In the genomic region with DNA sequence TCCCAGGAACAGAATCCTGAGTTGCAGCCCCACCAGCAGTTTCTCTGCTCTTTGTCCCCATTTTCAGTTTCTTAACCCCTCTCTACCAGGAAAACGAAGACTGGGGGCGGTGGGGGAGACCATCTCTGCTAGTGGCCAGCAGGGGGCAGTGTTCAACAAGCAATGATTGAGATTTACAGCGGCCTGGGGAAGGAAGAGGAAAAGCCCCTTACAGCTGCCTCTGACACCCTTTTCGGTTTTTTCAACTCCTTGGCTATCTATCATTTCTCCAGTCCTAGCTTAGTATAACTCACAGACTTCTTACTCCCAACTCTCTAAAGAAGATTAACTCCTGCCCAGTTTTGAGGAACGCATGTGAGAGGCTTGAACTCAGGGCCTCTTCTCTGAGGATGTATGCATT, we compare ENCODE assay signal across 8 mouse cellular contexts. TPM values are rescaled to one million over a fixed set of nuclear protein-coding genes. Genes with fewer than 3 reads are reported as not detected.
DNase-seq lines count a peak whose midpoint lies in the region; ATAC-seq and TF ChIP-seq lines count a peak whose summit lies in the region.

No protein-coding gene starts in this region.

- DNase-seq in 3134 (ENCODE audit: extremely low read depth, insufficient read length, low spot score), result peak; percentile 45
- DNase-seq in MEL (ENCODE audit: low read depth, low spot score), result peak; percentile 91
- DNase-seq in cerebellum, adult 8-10 months, result peak; percentile 58
- peak; percentile 82 for DNase-seq in forelimb bud, embryonic 11.5 days (ENCODE audit: low read depth, low spot score)
- peak; percentile 92 for DNase-seq in limb, embryonic 10.5 days (ENCODE audit: low spot score)

- no peaks in the 10 kb centered on the region for H3K27me3 ChIP-seq in MEL (ENCODE audit: control insufficient read depth in 1 of 2, insufficient read depth in 2 of 2, low read length in 2 of 2)
- no peaks in the 10 kb centered on the region for H3K27me3 ChIP-seq in hindbrain, embryonic 15.5 days
- H3K27me3 ChIP-seq in limb, embryonic 10.5 days (ENCODE audit: low read depth, poor library complexity, severe bottlenecking), result peaks cover 44% of the 10 kb centered on the region
- H3K27me3 ChIP-seq in stomach, embryonic 16.5 days (ENCODE audit: control insufficient read depth, insufficient read depth, low read length), result 0 out of 2 replicates have a peak, but pooled peaks cover 2% of the 10 kb centered on the region

- no peak overlapping the region for H3K4me2 ChIP-seq in hindbrain, embryonic 15.5 days
- no peak overlapping the region for H3K4me2 ChIP-seq in stomach, embryonic 16.5 days (ENCODE audit: low read depth, low read length)

- H3K4me3 ChIP-seq in MEL (ENCODE audit: control insufficient read depth in 1 of 2, insufficient read depth in 1 of 2, low read depth in 2 of 2, low read length in 2 of 2), result peak overlapping the region; percentile 30 to 43; a peak in 2 of 4 replicates
- no peak overlapping the region for H3K4me3 ChIP-seq in hindbrain, embryonic 15.5 days
- H3K4me3 ChIP-seq in limb, embryonic 10.5 days, result peak overlapping the region; percentile 6; the same call in 1 of the 2 replicates
- no peak overlapping the region for H3K4me3 ChIP-seq in stomach, embryonic 16.5 days (replicated peaks; ENCODE audit: low read length)

- H3K9me3 ChIP-seq in MEL (replicated peaks; ENCODE audit: insufficient read depth, low read length), result no peaks in the 10 kb centered on the region
- H3K9me3 ChIP-seq in hindbrain, embryonic 15.5 days, result no peaks in the 10 kb centered on the region
- no peaks in the 10 kb centered on the region for H3K9me3 ChIP-seq in limb, embryonic 10.5 days (replicated peaks)
- no peaks in the 10 kb centered on the region for H3K9me3 ChIP-seq in stomach, embryonic 16.5 days (replicated peaks; ENCODE audit: control insufficient read depth, low read length)

- peak; percentile 40 to 90 (median 77) for TF ChIP-seq CTCF in MEL (IDR thresholded peaks at IDR 0.05 in 2 of 3, conservative IDR thresholded peaks at IDR 0.05 in 1 of 3; ENCODE audit: control insufficient read depth in 1 of 3, insufficient read depth in 1 of 3, low read depth in 2 of 3, low read length in 3 of 3, poor library complexity in 1 of 3, severe bottlenecking in 1 of 3)

- peak; percentile 82 for TF ChIP-seq RAD21 in MEL (IDR thresholded peaks at IDR 0.05; ENCODE audit: low read depth, low read length)

- ATAC-seq in hindbrain, embryonic 15.5 days (ENCODE audit: low FRiP score, low read depth), result peak; percentile 9; the same call in 1 of the 2 replicates
- peak; percentile 60; the same call in 1 of the 2 replicates for ATAC-seq in monocyte, adult 5-6 weeks (replicated peaks; ENCODE audit: insufficient number of reproducible peaks, low FRiP score, low TSS enrichment, poor library complexity, severe bottlenecking)
- ATAC-seq in stomach, embryonic 16.5 days (ENCODE audit: insufficient read depth, low FRiP score), result peak; percentile 68; the same call in 1 of the 2 replicates

- no peaks in the 10 kb centered on the region for H3K79me2 ChIP-seq in MEL (ENCODE audit: control insufficient read depth, insufficient read depth, low read length, poor library complexity)

- no peak for TF ChIP-seq POLR2A in MEL (IDR thresholded peaks at IDR 0.05; ENCODE audit: control insufficient read depth in 1 of 2, insufficient read depth in 1 of 2, low read depth in 1 of 2, low read length in 2 of 2, poor library complexity in 1 of 2)

- H3K27ac ChIP-seq in MEL (ENCODE audit: control insufficient read depth, low read depth, low read length), result peak overlapping the region; percentile 38
- no peak overlapping the region for H3K27ac ChIP-seq in hindbrain, embryonic 15.5 days (replicated peaks)
- H3K27ac ChIP-seq in limb, embryonic 10.5 days, result no peak overlapping the region
- no peak overlapping the region for H3K27ac ChIP-seq in stomach, embryonic 16.5 days (ENCODE audit: low read length)

- H3K4me1 ChIP-seq in MEL (ENCODE audit: control insufficient read depth in 1 of 2, insufficient read depth in 2 of 2, low read length in 2 of 2), result 0 out of 4 replicates have a peak, but pooled peaks cover 0 to 7% of the 10 kb centered on the region in 2 experiments
- peaks cover 19% of the 10 kb centered on the region for H3K4me1 ChIP-seq in hindbrain, embryonic 15.5 days (replicated peaks)
- peaks cover 21% of the 10 kb centered on the region for H3K4me1 ChIP-seq in limb, embryonic 10.5 days
- H3K4me1 ChIP-seq in stomach, embryonic 16.5 days (ENCODE audit: control insufficient read depth, insufficient read depth, low read length), result no peaks in the 10 kb centered on the region

- peak overlapping the region; percentile 4; the same call in 1 of the 2 replicates for H3K9ac ChIP-seq in MEL (ENCODE audit: control insufficient read depth, low read depth, low read length, poor library complexity, severe bottlenecking)
- no peak overlapping the region for H3K9ac ChIP-seq in hindbrain, embryonic 15.5 days
- H3K9ac ChIP-seq in stomach, embryonic 16.5 days (ENCODE audit: low read length), result no peak overlapping the region

- 8% methylated on average over 5 of the region's 5 CpGs for WGBS in hindbrain, embryonic 15.5 days
- WGBS in limb, embryonic 10.5 days, result 14% methylated on average over 5 of the region's 5 CpGs
- WGBS in stomach, embryonic 16.5 days, result 5% methylated on average over 5 of the region's 5 CpGs

- H3K36me3 ChIP-seq in MEL (ENCODE audit: control insufficient read depth in 1 of 2, insufficient read depth in 2 of 2, low read length in 2 of 2), result no peaks in the 10 kb centered on the region; a peak in 1 of 4 replicates
- no peaks in the 10 kb centered on the region for H3K36me3 ChIP-seq in hindbrain, embryonic 15.5 days
- no peaks in the 10 kb centered on the region for H3K36me3 ChIP-seq in limb, embryonic 10.5 days
- H3K36me3 ChIP-seq in stomach, embryonic 16.5 days (ENCODE audit: control insufficient read depth, insufficient read depth, low read length), result no peaks in the 10 kb centered on the region

- TF ChIP-seq EP300 in MEL (IDR thresholded peaks at IDR 0.05; ENCODE audit: low read depth in 1 of 2, low read length in 2 of 2), result 0 out of 4 replicates have a peak, but pooled peaks of 1 of the 2 experiments have one; percentile 6

TF ChIP-seq in MEL, 35 proteins besides CTCF, POLR2A, EP300 and RAD21:
- TF ChIP-seq TAL1 (IDR thresholded peaks at IDR 0.05; ENCODE audit: low read length), result no peak
- peak; percentile 13; the same call in 1 of the 2 replicates for TF ChIP-seq TCF12 (IDR thresholded peaks at IDR 0.05; ENCODE audit: low read depth, low read length)
- TF ChIP-seq ZNF384 (IDR thresholded peaks at IDR 0.05; ENCODE audit: low read depth, low read length), result peak; percentile 53
- peak; percentile 77 for TF ChIP-seq ZC3H11A (IDR thresholded peaks at IDR 0.05; ENCODE audit: low read depth, low read length)
- TF ChIP-seq MAZ (IDR thresholded peaks at IDR 0.05; ENCODE audit: low read depth, low read length), result peak; percentile 51; the same call in 1 of the 2 replicates
- TF ChIP-seq SMC3 (IDR thresholded peaks at IDR 0.05; ENCODE audit: low read depth, low read length), result peak; percentile 69
- TF ChIP-seq USF1 (IDR thresholded peaks at IDR 0.05; ENCODE audit: low read depth, low read length), result no peak
- TF ChIP-seq SIN3A (IDR thresholded peaks at IDR 0.05; ENCODE audit: low read length), result peak; percentile 60; the same call in 1 of the 2 replicates

RNA-seq across cellular contexts. Expression of gene Nhlh1, which starts 10.4 kb away (rescaled TPM):
- not detected in 2 replicates for total RNA-seq in MEL (2012; rRNA removed)
- polyA plus RNA-seq in MEL (2012; ENCODE audit: insufficient read depth in 1 of 2, insufficient read length in 2 of 2, low read depth in 1 of 2, low replicate concordance in 2 of 2, missing spikeins in 1 of 2), result not detected
- polyA plus RNA-seq in hindbrain, embryonic 15.5 days (2015; fragmentation: Nextera tagmentation; extraction: Ambion mirVana), result 3.6 and 4.8 TPM in 2 replicates
- not detected in 2 replicates for polyA plus RNA-seq in limb, embryonic 10.5 days (2016; fragmentation: Nextera tagmentation; extraction: Ambion mirVana)
- total RNA-seq in monocyte, adult 5-6 weeks (2017), result not detected in 3 replicates
- polyA plus RNA-seq in stomach, embryonic 16.5 days (2015; fragmentation: Nextera tagmentation; extraction: Ambion mirVana), result not detected in 2 replicates

RNA-seq across cellular contexts. Expression of gene Vangl2, which starts 18.7 kb away (rescaled TPM):
- total RNA-seq in MEL (2012; rRNA removed), result 0.39 and 0.88 TPM in 2 replicates
- 1 to 10 TPM in 1 of 2 experiments, not detected in 1; 3.0 TPM for polyA plus RNA-seq in MEL (2012; ENCODE audit: insufficient read depth in 1 of 2, insufficient read length in 2 of 2, low read depth in 1 of 2, low replicate concordance in 2 of 2, missing spikeins in 1 of 2)
- polyA plus RNA-seq in hindbrain, embryonic 15.5 days (2015; fragmentation: Nextera tagmentation; extraction: Ambion mirVana), result 41.1 and 48.9 TPM in 2 replicates
- polyA plus RNA-seq in limb, embryonic 10.5 days (2016; fragmentation: Nextera tagmentation; extraction: Ambion mirVana), result 28.3 and 29.9 TPM in 2 replicates
- 0.67 to 2.7 TPM (median 1.2 TPM) in 3 replicates for total RNA-seq in monocyte, adult 5-6 weeks (2017)
- 9.7 and 10.6 TPM in 2 replicates for polyA plus RNA-seq in stomach, embryonic 16.5 days (2015; fragmentation: Nextera tagmentation; extraction: Ambion mirVana)

RNA-seq across cellular contexts. Expression of gene Copa, which starts 35.4 kb away (rescaled TPM):
- 90.8 and 92.3 TPM in 2 replicates for total RNA-seq in MEL (2012; rRNA removed)
- 100 to 1,000 TPM in 1 of 2 experiments, 10 to 100 TPM in 1; 81.2 to 118 TPM for polyA plus RNA-seq in MEL (2012; ENCODE audit: insufficient read depth in 1 of 2, insufficient read length in 2 of 2, low read depth in 1 of 2, low replicate concordance in 2 of 2, missing spikeins in 1 of 2)
- polyA plus RNA-seq in hindbrain, embryonic 15.5 days (2015; fragmentation: Nextera tagmentation; extraction: Ambion mirVana), result 183 and 190 TPM in 2 replicates
- polyA plus RNA-seq in limb, embryonic 10.5 days (2016; fragmentation: Nextera tagmentation; extraction: Ambion mirVana), result 155 and 201 TPM in 2 replicates
- 154 to 190 TPM (median 159 TPM) in 3 replicates for total RNA-seq in monocyte, adult 5-6 weeks (2017)
- polyA plus RNA-seq in stomach, embryonic 16.5 days (2015; fragmentation: Nextera tagmentation; extraction: Ambion mirVana), result 238 and 260 TPM in 2 replicates

RNA-seq across cellular contexts. Expression of gene Ncstn, which starts 35.7 kb away (rescaled TPM):
- total RNA-seq in MEL (2012; rRNA removed), result 9.6 and 9.9 TPM in 2 replicates
- 10 to 100 TPM in 1 of 2 experiments, not detected in 1; 38.5 TPM for polyA plus RNA-seq in MEL (2012; ENCODE audit: insufficient read depth in 1 of 2, insufficient read length in 2 of 2, low read depth in 1 of 2, low replicate concordance in 2 of 2, missing spikeins in 1 of 2)
- 109 and 114 TPM in 2 replicates for polyA plus RNA-seq in hindbrain, embryonic 15.5 days (2015; fragmentation: Nextera tagmentation; extraction: Ambion mirVana)
- 83.4 and 95.9 TPM in 2 replicates for polyA plus RNA-seq in limb, embryonic 10.5 days (2016; fragmentation: Nextera tagmentation; extraction: Ambion mirVana)
- 47.2 to 70.4 TPM (median 56.3 TPM) in 3 replicates for total RNA-seq in monocyte, adult 5-6 weeks (2017)
- polyA plus RNA-seq in stomach, embryonic 16.5 days (2015; fragmentation: Nextera tagmentation; extraction: Ambion mirVana), result 132 and 145 TPM in 2 replicates

Comparison
In these comparisons a context has a peak if more than half of its experiments do, and no peak if none do; other contexts are left out.
1. H3K4me3 ChIP-seq: peak in MEL (2 of 2) and limb, embryonic 10.5 days (single experiment); none in hindbrain, embryonic 15.5 days (single experiment) and stomach, embryonic 16.5 days (single experiment).
2. ATAC-seq: peak in every context shown above with its lines; median percentile 68 in stomach, embryonic 16.5 days; 60 in monocyte, adult 5-6 weeks; 9 in hindbrain, embryonic 15.5 days.
3. Peak in every context shown above with its lines, with median percentiles within 50 percentile points of each other: DNase-seq.